Mouse (Mus musculus): ENCODE measurements around the gene Itm2b. TPM values are rescaled to one million over a fixed set of nuclear protein-coding genes. Genes with fewer than 3 reads are reported as not detected.

The Itm2b gene
- polyA plus RNA-seq, 1 experiment: 1,026 TPM

- no peak overlapping the region for H3K4me3 ChIP-seq (ENCODE audit: insufficient read depth, low read length)
- H3K27ac ChIP-seq (ENCODE audit: insufficient read depth, low read length): no peak overlapping the region
- TF ChIP-seq CTCF (IDR thresholded peaks at IDR 0.05; ENCODE audit: extremely low read depth, insufficient read depth, low read length) (no peak), POLR2A (IDR thresholded peaks at IDR 0.05; ENCODE audit: extremely low read depth, insufficient read depth, low read length) (no peak)
- H3K4me1 ChIP-seq (ENCODE audit: control insufficient read depth, insufficient read depth, low read length): peaks cover 28% of the 10 kb centered on the region
These were observed 12.1 kb downstream of the Itm2b start for GRCm38 (mm10) chr14:73372990-73373389.

- Histone ChIP-seq H3K4me1 (ENCODE audit: control insufficient read depth, insufficient read depth, low read length) (peaks cover 26% of the 10 kb centered on the region), H3K27ac (ENCODE audit: insufficient read depth, low read length) (no peak overlapping the region), H3K4me3 (ENCODE audit: insufficient read depth, low read length) (no peak overlapping the region)
- TF ChIP-seq POLR2A (IDR thresholded peaks at IDR 0.05; ENCODE audit: extremely low read depth, insufficient read depth, low read length) (no peak), CTCF (IDR thresholded peaks at IDR 0.05; ENCODE audit: extremely low read depth, insufficient read depth, low read length) (no peak)
These were observed 13.5 kb downstream of the Itm2b start for GRCm38 (mm10) chr14:73371577-73371976.

- H3K4me3 ChIP-seq (ENCODE audit: insufficient read depth, low read length): no peak overlapping the region
- TF ChIP-seq CTCF (IDR thresholded peaks at IDR 0.05; ENCODE audit: extremely low read depth, insufficient read depth, low read length) (no peak), POLR2A (IDR thresholded peaks at IDR 0.05; ENCODE audit: extremely low read depth, insufficient read depth, low read length) (no peak)
- H3K4me1 ChIP-seq (ENCODE audit: control insufficient read depth, insufficient read depth, low read length): peaks cover 25% of the 10 kb centered on the region
- H3K27ac ChIP-seq (ENCODE audit: insufficient read depth, low read length): no peak overlapping the region
These were observed 14.3 kb downstream of the Itm2b start for GRCm38 (mm10) chr14:73370695-73371372.

- no peak overlapping the region for H3K4me3 ChIP-seq (ENCODE audit: insufficient read depth, low read length)
- TF ChIP-seq POLR2A (IDR thresholded peaks at IDR 0.05; ENCODE audit: extremely low read depth, insufficient read depth, low read length) (no peak), CTCF (IDR thresholded peaks at IDR 0.05; ENCODE audit: extremely low read depth, insufficient read depth, low read length) (no peak)
- no peak overlapping the region for H3K27ac ChIP-seq (ENCODE audit: insufficient read depth, low read length)
- peaks cover 23% of the 10 kb centered on the region for H3K4me1 ChIP-seq (ENCODE audit: control insufficient read depth, insufficient read depth, low read length)
These were observed 14.9 kb downstream of the Itm2b start for GRCm38 (mm10) chr14:73370078-73370670.

GRCm38 (mm10) chr14:73369634-73370033, 15.5 kb downstream of the Itm2b start:
- Histone ChIP-seq H3K27ac (ENCODE audit: insufficient read depth, low read length) (no peak overlapping the region), H3K4me1 (ENCODE audit: control insufficient read depth, insufficient read depth, low read length) (peaks cover 21% of the 10 kb centered on the region), H3K4me3 (ENCODE audit: insufficient read depth, low read length) (no peak overlapping the region)
- TF ChIP-seq POLR2A (IDR thresholded peaks at IDR 0.05; ENCODE audit: extremely low read depth, insufficient read depth, low read length) (no peak), CTCF (IDR thresholded peaks at IDR 0.05; ENCODE audit: extremely low read depth, insufficient read depth, low read length) (no peak)

GRCm38 (mm10) chr14:73368966-73369365, 16.1 kb downstream of the Itm2b start:
- H3K4me3 ChIP-seq (ENCODE audit: insufficient read depth, low read length): no peak overlapping the region
- TF ChIP-seq POLR2A (IDR thresholded peaks at IDR 0.05; ENCODE audit: extremely low read depth, insufficient read depth, low read length): no peak
- no peak for TF ChIP-seq CTCF (IDR thresholded peaks at IDR 0.05; ENCODE audit: extremely low read depth, insufficient read depth, low read length)
- no peak overlapping the region for H3K27ac ChIP-seq (ENCODE audit: insufficient read depth, low read length)
- H3K4me1 ChIP-seq (ENCODE audit: control insufficient read depth, insufficient read depth, low read length): peaks cover 18% of the 10 kb centered on the region

GRCm38 (mm10) chr14:73368221-73368620, 16.9 kb downstream of the Itm2b start:
- Histone ChIP-seq H3K4me3 (ENCODE audit: insufficient read depth, low read length) (no peak overlapping the region), H3K27ac (ENCODE audit: insufficient read depth, low read length) (no peak overlapping the region), H3K4me1 (ENCODE audit: control insufficient read depth, insufficient read depth, low read length) (peaks cover 16% of the 10 kb centered on the region)
- TF ChIP-seq CTCF (IDR thresholded peaks at IDR 0.05; ENCODE audit: extremely low read depth, insufficient read depth, low read length): no peak
- TF ChIP-seq POLR2A (IDR thresholded peaks at IDR 0.05; ENCODE audit: extremely low read depth, insufficient read depth, low read length): no peak

- H3K4me1 ChIP-seq (ENCODE audit: control insufficient read depth, insufficient read depth, low read length): peaks cover 11% of the 10 kb centered on the region
- TF ChIP-seq CTCF (IDR thresholded peaks at IDR 0.05; ENCODE audit: extremely low read depth, insufficient read depth, low read length) (no peak), POLR2A (IDR thresholded peaks at IDR 0.05; ENCODE audit: extremely low read depth, insufficient read depth, low read length) (no peak)
- no peak overlapping the region for H3K27ac ChIP-seq (ENCODE audit: insufficient read depth, low read length)
- no peak overlapping the region for H3K4me3 ChIP-seq (ENCODE audit: insufficient read depth, low read length)
These were observed 18.8 kb downstream of the Itm2b start for GRCm38 (mm10) chr14:73366278-73366677.

GRCm38 (mm10) chr14:73363782-73364181, 21.3 kb downstream of the Itm2b start:
- Histone ChIP-seq H3K4me1 (ENCODE audit: control insufficient read depth, insufficient read depth, low read length) (peaks cover 4% of the 10 kb centered on the region), H3K4me3 (ENCODE audit: insufficient read depth, low read length) (no peak overlapping the region), H3K27ac (ENCODE audit: insufficient read depth, low read length) (no peak overlapping the region)
- TF ChIP-seq CTCF (IDR thresholded peaks at IDR 0.05; ENCODE audit: extremely low read depth, insufficient read depth, low read length) (no peak), POLR2A (IDR thresholded peaks at IDR 0.05; ENCODE audit: extremely low read depth, insufficient read depth, low read length) (no peak)

GRCm38 (mm10) chr14:73354700-73355099, 30.4 kb downstream of the Itm2b start:
- Histone ChIP-seq H3K27ac (ENCODE audit: insufficient read depth, low read length) (no peak overlapping the region), H3K4me1 (ENCODE audit: control insufficient read depth, insufficient read depth, low read length) (no peaks in the 10 kb centered on the region), H3K4me3 (ENCODE audit: insufficient read depth, low read length) (no peak overlapping the region)
- TF ChIP-seq CTCF (IDR thresholded peaks at IDR 0.05; ENCODE audit: extremely low read depth, insufficient read depth, low read length) (no peak), POLR2A (IDR thresholded peaks at IDR 0.05; ENCODE audit: extremely low read depth, insufficient read depth, low read length) (no peak)

Measured in cortical plate, adult 2 months (tissue).